Mouse (Mus musculus) olfactory bulb, adult 2 months (tissue): ENCODE data around the gene Men1. TPM values are rescaled to one million over a fixed set of nuclear protein-coding genes. Genes with fewer than 3 reads are reported as not detected.

ENCODE experiments used
- H3K27ac ChIP-seq: fragments of 200-500 bp; 2 replicates; pipeline ENCODE4 v1.5.1; 2012; ENCODE audit warnings: low read depth, low read length; ENCODE audit not compliant: insufficient read depth
- H3K4me1 ChIP-seq: fragments of 200-500 bp; 2 replicates; pipeline ENCODE4 v1.6.1; 2012; ENCODE audit warnings: low read length; ENCODE audit not compliant: control insufficient read depth, insufficient read depth
- H3K4me3 ChIP-seq: fragments of 200-500 bp; 2 replicates; pipeline ENCODE4 v1.5.1; 2012; ENCODE audit warnings: mild to moderate bottlenecking, low read depth, low read length, moderate library complexity; ENCODE audit not compliant: insufficient read depth
- CTCF ChIP-seq: fragments of 200-500 bp; IDR thresholded peaks from 2 replicates; pipeline ENCODE4 v1.5.1; 2012; ENCODE audit warnings: low read depth, mild to moderate bottlenecking, low read length, moderate library complexity; ENCODE audit not compliant: insufficient read depth
- POLR2A ChIP-seq: fragments of 200-500 bp; IDR thresholded peaks from 2 replicates; pipeline ENCODE4 v1.6.1; 2012; ENCODE audit warnings: mild to moderate bottlenecking, low read depth, low read length, moderate library complexity; ENCODE audit not compliant: insufficient read depth
- WGBS: fragments of 180-500 bp; shearing (Covaris S2); methylation state at CpG from one replicate; pipeline ENCODE4 v1.1.7; 2018; 5-methylcytosine and 5-hydroxymethylcytosine counted together
- polyA plus RNA-seq: library from polyadenylated mRNA; stranded (reverse); fragments of >200 nt; gene quantifications from 2 replicates; pipeline ENCODE4 v1.2.4, GENCODE M21; 2012; ENCODE audit warnings: low replicate concordance; ENCODE audit not compliant: missing spikeins, insufficient read depth, insufficient read length

Gene Men1
- polyA plus RNA-seq, 1 experiment: not detected

DNA sequence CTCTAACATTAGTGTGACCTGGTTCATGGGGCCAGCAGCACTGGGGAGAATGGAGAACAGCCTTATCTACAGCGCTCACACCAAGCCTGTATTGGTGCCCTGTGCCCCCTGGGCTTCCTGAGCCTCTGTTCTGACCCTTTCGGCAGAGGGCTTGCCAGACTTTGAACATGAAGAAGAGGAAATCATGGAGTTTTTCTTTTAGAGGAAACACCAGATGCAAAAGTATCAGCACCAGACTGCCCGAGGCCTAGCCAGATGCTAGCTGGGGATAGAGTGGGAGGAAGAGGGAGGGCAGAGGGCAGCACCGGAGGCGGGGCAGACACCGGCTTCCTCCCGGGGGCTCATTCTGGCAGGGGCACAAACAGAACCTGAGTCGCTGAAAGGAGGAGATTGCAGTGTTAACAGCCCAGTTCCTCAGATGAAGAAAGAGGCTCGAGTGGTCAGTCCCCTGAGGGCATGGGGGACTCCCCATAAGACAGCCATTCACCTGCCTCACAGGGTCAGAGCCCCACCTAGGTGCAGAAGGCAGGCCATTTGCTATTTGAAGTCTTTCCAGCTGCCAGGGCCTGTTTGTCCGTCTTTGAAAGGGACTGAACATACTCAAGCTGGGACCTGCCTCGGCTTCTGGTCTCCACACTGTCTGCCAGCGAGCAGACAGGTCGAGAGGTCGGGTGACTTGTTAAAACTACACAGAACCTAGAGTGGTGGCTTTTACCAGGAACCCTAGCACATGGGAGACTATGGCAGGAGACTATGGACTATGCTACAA, 14.6 kb downstream of the Men1 start:
- Histone ChIP-seq H3K4me1 (peaks cover 5% of the 10 kb centered on the region; the same call in 1 of the 2 replicates), H3K27ac (no peak overlapping the region), H3K4me3 (no peak overlapping the region)
- WGBS: 55% methylated on average over 14 of the region's 14 CpGs
- TF ChIP-seq POLR2A: no peak
- no peak for TF ChIP-seq CTCF

DNA sequence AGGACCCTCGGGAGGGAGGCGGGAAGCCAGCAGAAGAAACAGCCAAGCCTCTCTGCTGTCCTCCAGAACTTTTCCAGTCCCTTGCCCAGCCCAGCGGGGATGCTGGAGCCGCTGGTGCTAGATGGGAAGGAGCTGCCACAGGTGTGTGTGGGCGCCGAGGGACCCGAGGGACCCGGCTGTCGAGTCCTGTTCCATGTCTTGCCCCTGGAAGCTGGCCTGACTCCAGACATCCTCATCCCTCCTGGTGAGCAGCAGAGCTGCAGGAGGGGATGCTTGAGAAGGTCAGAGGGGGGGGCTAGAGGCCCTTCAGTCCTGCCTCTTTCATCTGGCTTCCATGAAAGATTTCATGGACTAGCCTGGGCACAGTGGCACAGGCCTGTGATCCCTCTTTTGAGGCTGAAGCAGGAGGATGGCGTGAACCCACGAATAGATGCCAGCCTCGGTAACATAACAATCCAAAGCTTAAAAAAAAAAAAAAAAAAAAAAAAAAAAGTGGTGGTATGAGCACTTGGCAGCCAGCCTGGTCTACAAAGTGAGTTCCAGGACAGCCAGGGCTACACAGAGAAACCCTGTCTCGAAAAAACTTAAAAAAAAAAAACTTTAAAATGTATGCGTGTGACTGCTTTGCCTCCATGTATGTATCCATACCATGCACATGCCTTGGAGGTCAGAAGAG, 16.8 kb downstream of the Men1 start:
- TF ChIP-seq CTCF (no peak), POLR2A (no peak)
- WGBS: 58% methylated on average over 14 of the region's 14 CpGs
- peaks cover 5% of the 10 kb centered on the region; the same call in 1 of the 2 replicates for H3K4me1 ChIP-seq
- H3K4me3 ChIP-seq: no peak overlapping the region
- no peak overlapping the region for H3K27ac ChIP-seq

DNA sequence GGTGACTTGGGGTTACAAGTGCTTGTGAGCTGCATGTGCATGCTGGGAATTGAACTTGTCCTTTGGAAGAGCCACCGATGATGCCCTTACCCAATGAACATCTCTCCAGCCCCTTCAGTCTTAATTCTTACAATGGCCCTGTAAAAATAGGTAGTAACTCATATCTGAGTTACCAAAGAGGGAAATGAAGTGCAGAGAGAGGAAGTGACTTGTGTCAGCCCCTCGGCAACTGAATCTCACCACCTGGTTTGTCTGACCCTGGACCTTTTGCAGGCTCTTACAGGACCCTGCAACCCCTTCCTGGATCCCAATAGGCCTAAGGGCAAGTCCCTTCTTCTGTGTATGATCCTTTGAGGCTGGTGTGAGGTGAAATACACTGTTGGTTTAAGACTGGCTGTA, 17.3 kb downstream of the Men1 start:
- H3K4me3 ChIP-seq: no peak overlapping the region
- no peak overlapping the region for H3K27ac ChIP-seq
- H3K4me1 ChIP-seq: peaks cover 5% of the 10 kb centered on the region; the same call in 1 of the 2 replicates
- TF ChIP-seq POLR2A: no peak
- TF ChIP-seq CTCF: no peak
- WGBS: 89% methylated on average over 2 of the region's 2 CpGs

DNA sequence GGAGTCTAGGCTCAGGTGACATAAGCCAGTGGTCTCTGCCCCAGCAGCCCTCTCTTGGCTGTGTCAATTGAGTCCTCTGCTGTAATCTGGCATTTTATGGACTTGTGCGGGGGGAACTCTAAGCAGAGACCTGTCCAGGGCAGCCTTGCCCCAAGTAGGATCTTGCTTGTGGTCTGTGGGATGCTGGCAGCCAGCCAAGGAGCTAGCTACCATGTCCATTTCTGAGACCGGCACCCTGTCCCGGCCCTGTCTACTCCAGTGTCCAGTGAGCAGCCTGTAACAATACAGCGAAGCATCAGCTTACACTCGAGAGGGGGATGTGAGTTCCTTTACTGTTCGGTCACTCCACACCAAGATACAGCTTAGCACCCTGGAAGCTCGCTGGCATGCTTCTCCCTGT, 19.3 kb downstream of the Men1 start:
- H3K27ac ChIP-seq: no peak overlapping the region
- no peak overlapping the region for H3K4me3 ChIP-seq
- TF ChIP-seq POLR2A: no peak
- TF ChIP-seq CTCF: no peak
- WGBS: 78% methylated on average over 7 of the region's 7 CpGs
- peaks cover 5% of the 10 kb centered on the region; the same call in 1 of the 2 replicates for H3K4me1 ChIP-seq

DNA sequence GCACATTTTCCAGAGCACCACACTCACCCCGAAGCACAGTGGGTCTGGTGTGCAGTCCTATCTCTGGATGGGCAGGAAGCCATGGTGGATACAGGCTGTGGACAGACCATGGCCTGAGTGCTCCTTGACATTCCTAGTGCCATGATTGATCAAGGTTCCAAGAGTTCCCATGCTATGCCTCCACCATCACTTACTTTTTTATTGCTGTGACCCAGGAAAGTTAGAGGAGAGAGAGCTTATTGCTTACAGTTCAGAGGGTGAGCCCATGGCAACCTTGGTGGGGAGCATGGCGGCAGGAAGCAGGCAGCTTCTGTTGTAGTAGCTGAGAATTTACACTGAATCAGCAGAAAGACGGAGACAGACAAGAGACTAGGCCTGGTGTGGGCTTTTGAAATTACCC, 26.5 kb downstream of the Men1 start:
- no peak overlapping the region for H3K4me3 ChIP-seq
- no peak overlapping the region for H3K27ac ChIP-seq
- 95% methylated on average over 3 of the region's 3 CpGs for WGBS
- H3K4me1 ChIP-seq: no peaks in the 10 kb centered on the region
- TF ChIP-seq POLR2A (no peak), CTCF (no peak)

DNA sequence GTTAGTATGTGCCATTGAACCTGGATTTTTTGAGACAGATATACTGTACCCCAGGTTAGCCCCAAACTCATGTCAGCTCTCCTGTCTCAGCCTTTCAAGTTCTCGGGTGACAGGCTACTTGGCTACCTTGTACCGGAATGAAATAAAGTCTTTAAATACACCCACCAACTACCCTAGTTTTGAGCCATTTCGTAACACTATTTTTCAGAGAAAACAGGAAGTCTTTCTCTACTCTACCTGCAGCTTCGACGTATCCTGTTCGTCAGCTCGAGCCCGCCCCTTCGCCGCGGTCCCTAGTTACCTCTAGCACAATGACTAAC, 28.3 kb downstream of the Men1 start:
- H3K4me3 ChIP-seq: peak overlapping the region; percentile 47
- H3K4me1 ChIP-seq: no peaks in the 10 kb centered on the region
- TF ChIP-seq POLR2A: peak; percentile 35; the same call in 1 of the 2 replicates
- no peak for TF ChIP-seq CTCF
- H3K27ac ChIP-seq: peak overlapping the region; percentile 73
- WGBS: 0% methylated on average over 11 of the region's 11 CpGs

DNA sequence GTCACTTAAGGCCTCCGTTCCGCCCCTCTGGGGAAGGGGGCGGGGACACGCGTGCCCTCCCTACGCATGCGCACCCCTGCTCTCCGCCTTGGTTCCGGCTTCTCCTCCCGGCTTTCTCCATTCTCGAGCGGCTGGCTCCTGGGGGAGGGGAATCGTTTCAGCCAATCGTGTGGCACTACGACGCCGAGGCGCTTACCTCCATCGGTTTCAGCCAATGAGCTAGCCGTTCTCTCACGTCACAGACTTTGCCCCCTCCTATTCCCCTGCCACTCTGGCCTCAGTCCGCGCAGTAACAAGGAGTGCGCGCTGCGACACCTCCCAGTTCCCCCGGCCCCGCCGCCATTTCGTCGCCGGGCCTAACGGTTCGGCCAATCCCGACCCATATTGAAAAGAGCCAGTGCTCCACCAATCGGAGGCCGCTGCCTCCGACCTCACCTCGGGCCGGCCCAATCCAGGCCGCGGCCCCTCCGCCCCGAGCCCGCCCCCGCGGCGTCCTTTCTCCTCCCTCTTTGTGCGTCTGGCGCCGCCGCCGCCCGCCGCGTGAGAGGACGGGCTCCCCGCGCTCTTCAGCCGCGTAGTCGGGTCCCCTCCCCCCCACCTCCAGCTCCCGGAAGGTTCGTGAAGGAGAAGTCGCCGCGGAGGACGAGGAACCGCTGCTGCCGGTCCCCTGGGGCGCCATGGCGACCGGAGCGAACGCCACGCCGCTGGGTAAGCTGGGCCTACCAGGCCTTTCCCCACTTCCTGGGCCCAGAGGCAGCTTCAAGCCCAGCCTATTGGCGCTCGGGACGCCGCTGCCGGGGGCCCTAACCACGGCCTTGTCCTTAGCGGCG, 28.8 kb downstream of the Men1 start, which contains the start of gene Sf1:
Gene Sf1, plus strand, starts transcription at position 280 of the 830 bp plus-strand sequence.
- Histone ChIP-seq H3K4me1 (no peaks in the 10 kb centered on the region), H3K27ac (peak within 1 kb of the TSS; percentile 96), H3K4me3 (peak within 1 kb of the TSS; percentile 96)
- no peak for TF ChIP-seq CTCF
- peak; percentile 40; the same call in 1 of the 2 replicates for TF ChIP-seq POLR2A
- 1% methylated on average over 85 of the region's 85 CpGs for WGBS

DNA sequence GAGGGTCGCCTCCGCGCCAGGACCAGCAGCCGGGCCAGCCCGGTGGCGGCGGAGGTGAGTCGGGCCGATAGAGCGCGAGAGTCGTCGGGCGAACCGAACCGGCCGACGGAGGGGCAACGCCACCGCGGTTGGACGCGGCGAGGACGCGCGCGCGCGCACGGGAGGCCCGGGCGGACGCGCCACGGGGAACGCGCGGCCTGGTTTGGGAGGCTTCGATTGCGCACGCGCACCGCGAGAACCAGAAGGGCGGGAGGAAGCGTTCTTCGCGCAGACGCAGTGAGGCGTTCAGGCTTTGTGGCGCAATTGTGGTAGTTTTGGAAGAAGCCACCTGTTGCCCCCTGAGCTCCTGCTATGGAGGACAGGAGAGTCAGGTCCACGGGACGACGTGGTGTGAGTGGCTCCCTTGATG, 29.5 kb downstream of the Men1 start:
- TF ChIP-seq POLR2A: no peak; the same call in 1 of the 2 replicates
- TF ChIP-seq CTCF: no peak
- Histone ChIP-seq H3K4me1 (no peaks in the 10 kb centered on the region), H3K27ac (peak overlapping the region; percentile 96), H3K4me3 (peak overlapping the region; percentile 96)
- WGBS: under 1% methylated on average over 55 of the region's 55 CpGs

DNA sequence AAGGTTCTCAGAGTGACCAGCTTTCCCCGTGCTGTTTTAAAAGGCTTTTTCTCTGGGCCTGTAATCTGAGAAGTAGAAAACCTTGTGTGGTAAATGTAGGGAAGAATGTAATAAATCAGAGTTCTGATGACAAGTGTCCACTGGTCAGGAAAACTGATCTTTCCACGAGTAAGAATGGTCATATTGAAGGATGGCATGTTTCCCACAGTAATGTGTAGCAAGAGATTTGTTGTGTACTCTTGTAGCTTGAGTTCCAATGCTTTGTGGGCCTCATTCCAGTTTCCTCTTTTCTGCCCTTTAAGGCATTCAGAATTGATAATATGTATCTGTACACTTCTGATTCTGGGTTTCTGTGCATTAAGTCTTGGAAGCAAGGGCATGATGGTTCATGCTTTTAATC, 30.1 kb downstream of the Men1 start:
- WGBS: 2% methylated on average over 2 of the region's 2 CpGs
- TF ChIP-seq CTCF (no peak), POLR2A (no peak)
- peak overlapping the region; percentile 96 for H3K4me3 ChIP-seq
- H3K27ac ChIP-seq: no peak overlapping the region
- no peaks in the 10 kb centered on the region for H3K4me1 ChIP-seq
